Mouse (Mus musculus) B cell, adult 62 days (primary cell): Measurements from ENCODE around the gene Npr3. TPM values are rescaled to one million over a fixed set of nuclear protein-coding genes. Genes with fewer than 3 reads are reported as not detected.

Experiments
- total RNA-seq: library from RNA; stranded (reverse); gene quantifications from 4 replicates; pipeline ENCODE4 v1.2.4, GENCODE M21; 2023

Npr3 gene
- 0.24 TPM in 1 of 4 replicates, not detected in the others for total RNA-seq

GRCm38 (mm10) chr15:11906571-11907531, at the start of gene Npr3:
Gene Npr3, minus strand, starts transcription at chr15:11907287.

Other genes starting within 250 kb of the Npr3 start
- 534 to 559 TPM (median 546 TPM) in 4 replicates for gene Sub1, start 89.7 kb upstream of the Npr3 start, total RNA-seq
- 142 to 163 TPM (median 150 TPM) in 4 replicates for gene Zfr, start 210.5 kb upstream of the Npr3 start, total RNA-seq